Mouse (Mus musculus) cerebellum, postnatal 14 days (tissue): Measurements from ENCODE around the gene Prss33.

ENCODE experiments used
- DNase-seq, 2 experiments: peaks; one replicate each; pipeline ENCODE4 v3.0.0; 2021; ENCODE audit warnings: mixed read lengths in 2 of 2

Prss33 gene

DNA sequence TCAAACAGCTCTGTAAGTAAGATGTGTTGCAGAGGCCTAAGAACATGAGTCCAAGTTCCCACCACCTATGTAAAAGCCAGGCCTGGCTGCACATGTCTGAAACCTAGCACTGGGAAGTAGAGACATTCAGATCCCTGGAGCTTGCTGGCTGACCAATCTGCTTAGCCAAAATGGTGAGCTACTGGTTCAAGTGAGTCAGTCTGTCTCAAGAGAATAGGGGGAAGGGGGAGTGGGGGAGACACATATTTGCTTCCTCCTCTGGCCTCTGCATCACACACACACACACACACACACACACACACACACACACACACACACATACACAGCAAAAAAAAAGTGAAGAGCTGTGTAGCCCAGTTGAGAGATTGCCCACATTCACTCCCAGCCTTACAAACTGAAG lies 52.5 kb downstream of the Prss33 start:
- no peak for DNase-seq
